Mouse (Mus musculus) embryonic facial prominence, embryonic 10.5 days (tissue): ENCODE results near the gene Tcf23. TPM values are rescaled to one million over a fixed set of nuclear protein-coding genes. Genes with fewer than 3 reads are reported as not detected.

Experiments
- DNase-seq: peaks from one replicate; pipeline ENCODE4 v3.0.0-alpha.2; 2017; ENCODE audit warnings: low spot score
- H3K27ac ChIP-seq: fragments of 300-500 bp; sonication (generic); replicated peaks from 2 replicates; pipeline ENCODE4 v1.5.1; 2016; ENCODE audit warnings: mild to moderate bottlenecking
- H3K27me3 ChIP-seq: fragments of 300-500 bp; sonication (generic); replicated peaks from 2 replicates; pipeline ENCODE4 v1.6.1; 2016; ENCODE audit warnings: low read depth, mild to moderate bottlenecking; ENCODE audit not compliant: poor library complexity, severe bottlenecking
- H3K36me3 ChIP-seq: fragments of 300-500 bp; sonication (generic); replicated peaks from 2 replicates; pipeline ENCODE4 v1.6.1; 2016; ENCODE audit warnings: mild to moderate bottlenecking, moderate library complexity
- H3K4me1 ChIP-seq: fragments of 300-500 bp; sonication (generic); 2 replicates; pipeline ENCODE4 v1.6.1; 2016
- H3K4me3 ChIP-seq: fragments of 300-500 bp; sonication (generic); 2 replicates; pipeline ENCODE4 v1.5.1; 2016; ENCODE audit warnings: mild to moderate bottlenecking, moderate library complexity
- H3K9me3 ChIP-seq: fragments of 300-500 bp; sonication (generic); 2 replicates; pipeline ENCODE4 v1.6.1; 2016; ENCODE audit warnings: mild to moderate bottlenecking
- WGBS: fragments of 180-500 bp; shearing (Covaris S2); methylation state at CpG from one replicate; pipeline ENCODE4 v1.1.7; 2016; 5-methylcytosine and 5-hydroxymethylcytosine counted together
- polyA plus RNA-seq: library from polyadenylated mRNA; unstranded; fragments of >200 nt; fragmentation: Nextera tagmentation; extraction: Ambion mirVana; gene quantifications from 2 replicates; pipeline ENCODE4 v1.2.1, GENCODE M21; 2016

Gene Tcf23
- polyA plus RNA-seq, 1 experiment from 2014 or later: not detected

GRCm38 (mm10) chr5:30952551-30952950 lies 15.9 kb upstream of the Tcf23 start:
- H3K4me1 ChIP-seq: peaks cover 28% of the 10 kb centered on the region
- H3K4me3 ChIP-seq: no peak overlapping the region
- peaks cover 3% of the 10 kb centered on the region; the same call in 1 of the 2 replicates for H3K27me3 ChIP-seq
- no peaks in the 10 kb centered on the region for H3K9me3 ChIP-seq
- peaks cover 54% of the 10 kb centered on the region for H3K36me3 ChIP-seq
- no peak for DNase-seq
- no peak overlapping the region for H3K27ac ChIP-seq
- 83% methylated on average over 5 of the region's 5 CpGs for WGBS

DNA sequence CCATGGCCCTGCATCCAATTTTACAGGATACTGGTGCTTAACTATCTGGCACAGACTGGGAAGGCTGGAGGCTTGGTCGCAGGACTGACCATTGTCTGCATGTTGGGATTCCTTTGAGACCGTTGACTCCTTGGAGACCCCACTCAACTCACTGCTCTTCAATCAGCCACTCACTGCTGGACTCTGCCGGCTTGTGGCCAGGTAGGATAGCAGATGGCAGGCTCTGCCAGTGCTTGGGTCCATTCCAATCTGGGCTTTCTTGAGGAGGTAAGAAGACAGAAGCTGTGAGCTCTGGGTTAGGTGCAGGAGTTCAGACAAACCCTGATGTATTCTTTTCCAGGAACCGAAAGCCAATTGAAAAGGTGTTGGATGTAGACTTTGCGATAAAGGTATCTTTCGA lies 14.4 kb upstream of the Tcf23 start:
- peaks cover 69% of the 10 kb centered on the region for H3K36me3 ChIP-seq
- WGBS: 94% methylated on average over 6 of the region's 6 CpGs
- no peak for DNase-seq

GRCm38 (mm10) chr5:30954556-30954955 lies 13.9 kb upstream of the Tcf23 start:
- Histone ChIP-seq H3K4me1 (peaks cover 37% of the 10 kb centered on the region), H3K4me3 (no peak overlapping the region), H3K27ac (no peak overlapping the region), H3K27me3 (no peaks in the 10 kb centered on the region), H3K36me3 (peaks cover 70% of the 10 kb centered on the region), H3K9me3 (no peaks in the 10 kb centered on the region)
- DNase-seq: no peak
- 96% methylated on average over 9 of the region's 9 CpGs for WGBS

More for the DNA sequence above, 14.4 kb upstream of the Tcf23 start:
- no peak overlapping the region for H3K27ac ChIP-seq
- no peaks in the 10 kb centered on the region for H3K9me3 ChIP-seq
- 0 out of 2 replicates have a peak, but pooled peaks cover under 1% of the 10 kb centered on the region for H3K27me3 ChIP-seq
- no peak overlapping the region for H3K4me3 ChIP-seq
- H3K4me1 ChIP-seq: peaks cover 37% of the 10 kb centered on the region

DNA sequence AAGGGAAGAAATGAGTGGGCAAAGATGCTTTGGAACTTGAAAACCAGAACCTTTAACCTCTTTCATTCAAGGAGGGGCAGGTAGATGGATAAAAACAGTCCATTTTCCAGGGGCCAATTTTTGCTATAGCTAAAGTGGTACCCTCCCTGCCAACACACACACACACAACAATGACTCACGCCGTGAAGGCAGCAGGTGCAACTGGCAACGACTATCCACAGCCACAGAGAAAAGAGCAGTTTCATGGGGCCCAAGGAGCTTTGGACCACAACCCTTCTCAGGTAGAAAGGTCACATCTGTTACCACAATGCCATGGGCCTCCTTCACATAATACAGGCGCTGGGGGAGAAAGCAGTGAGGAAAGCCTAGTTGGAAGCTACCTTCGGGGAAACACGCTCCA lies 12.7 kb upstream of the Tcf23 start:
- WGBS: 94% methylated on average over 6 of the region's 6 CpGs
- no peaks in the 10 kb centered on the region for H3K27me3 ChIP-seq
- peaks cover 25% of the 10 kb centered on the region for H3K4me1 ChIP-seq
- peaks cover 70% of the 10 kb centered on the region for H3K36me3 ChIP-seq
- H3K4me3 ChIP-seq: no peak overlapping the region
- no peaks in the 10 kb centered on the region for H3K9me3 ChIP-seq
- DNase-seq: no peak
- no peak overlapping the region for H3K27ac ChIP-seq

GRCm38 (mm10) chr5:30957891-30958290 lies 10.6 kb upstream of the Tcf23 start:
- H3K36me3 ChIP-seq: peaks cover 54% of the 10 kb centered on the region
- no peak for DNase-seq
- WGBS: 95% methylated on average over 6 of the region's 6 CpGs

GRCm38 (mm10) chr5:30959198-30959854 lies 9.1 kb upstream of the Tcf23 start:
- no peak for DNase-seq
- WGBS: 37% methylated on average over 19 of the region's 19 CpGs
- no peaks in the 10 kb centered on the region for H3K9me3 ChIP-seq
- peaks cover 23% of the 10 kb centered on the region for H3K4me1 ChIP-seq
- H3K36me3 ChIP-seq: peaks cover 39% of the 10 kb centered on the region
- peak overlapping the region; percentile 89 for H3K27ac ChIP-seq
- H3K27me3 ChIP-seq: no peaks in the 10 kb centered on the region
- H3K4me3 ChIP-seq: peak overlapping the region; percentile 73

More at GRCm38 (mm10) chr5:30957891-30958290, 10.6 kb upstream of the Tcf23 start:
- Histone ChIP-seq H3K4me1 (peaks cover 23% of the 10 kb centered on the region), H3K27me3 (no peaks in the 10 kb centered on the region), H3K9me3 (no peaks in the 10 kb centered on the region), H3K27ac (no peak overlapping the region), H3K4me3 (peak overlapping the region; percentile 73; the same call in 1 of the 2 replicates)

DNA sequence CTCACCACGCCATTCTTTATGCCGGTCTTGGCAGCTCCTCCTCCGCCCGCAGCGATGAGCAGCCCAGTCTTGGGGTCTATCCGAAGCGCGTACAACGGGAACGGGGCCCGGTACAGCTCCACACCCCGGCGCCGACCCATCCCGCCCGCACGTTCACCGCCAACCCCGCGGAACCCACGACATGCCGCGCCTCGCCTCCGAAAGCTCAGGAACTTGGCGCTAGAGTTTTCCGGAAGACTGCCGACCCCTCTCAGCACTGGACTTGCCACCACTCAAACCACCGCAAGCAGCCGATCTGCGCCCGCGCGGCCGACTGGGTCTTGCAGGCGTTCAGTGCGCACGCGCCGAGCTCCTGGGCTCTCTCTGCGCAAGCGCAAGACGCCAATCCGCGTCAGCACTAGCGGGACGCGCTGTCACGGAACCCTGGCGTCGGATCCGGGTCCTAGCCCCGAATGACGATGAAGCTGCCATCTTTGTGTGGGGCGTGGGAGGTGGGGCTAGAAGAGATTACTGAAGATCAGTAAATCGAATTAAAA lies 8.4 kb upstream of the Tcf23 start, which contains the start of gene Preb:
TSS of gene Preb (minus strand) at position 396 of the 536 bp plus-strand sequence.
- H3K4me1 ChIP-seq: peaks cover 23% of the 10 kb centered on the region
- H3K4me3 ChIP-seq: peak within 1 kb of the TSS; percentile 73
- under 1% methylated on average over 56 of the region's 56 CpGs for WGBS
- peaks cover 32% of the 10 kb centered on the region for H3K36me3 ChIP-seq
- no peaks in the 10 kb centered on the region for H3K27me3 ChIP-seq
- peak; percentile 99 for DNase-seq
- H3K27ac ChIP-seq: peak within 1 kb of the TSS; percentile 89
- H3K9me3 ChIP-seq: no peaks in the 10 kb centered on the region

GRCm38 (mm10) chr5:30960814-30961213 lies 7.6 kb upstream of the Tcf23 start:
- Histone ChIP-seq H3K4me3 (peak overlapping the region; percentile 73), H3K9me3 (no peaks in the 10 kb centered on the region), H3K4me1 (peaks cover 23% of the 10 kb centered on the region), H3K27ac (peak overlapping the region; percentile 89), H3K36me3 (peaks cover 24% of the 10 kb centered on the region), H3K27me3 (0 out of 2 replicates have a peak, but pooled peaks cover 4% of the 10 kb centered on the region)
- 92% methylated on average over 2 of the region's 2 CpGs for WGBS
- no peak for DNase-seq

- no peak for DNase-seq
- 81% methylated on average over 10 of the region's 10 CpGs for WGBS
- H3K27ac ChIP-seq: no peak overlapping the region
Measured at GRCm38 (mm10) chr5:30961545-30962505, 6.6 kb upstream of the Tcf23 start.

DNA sequence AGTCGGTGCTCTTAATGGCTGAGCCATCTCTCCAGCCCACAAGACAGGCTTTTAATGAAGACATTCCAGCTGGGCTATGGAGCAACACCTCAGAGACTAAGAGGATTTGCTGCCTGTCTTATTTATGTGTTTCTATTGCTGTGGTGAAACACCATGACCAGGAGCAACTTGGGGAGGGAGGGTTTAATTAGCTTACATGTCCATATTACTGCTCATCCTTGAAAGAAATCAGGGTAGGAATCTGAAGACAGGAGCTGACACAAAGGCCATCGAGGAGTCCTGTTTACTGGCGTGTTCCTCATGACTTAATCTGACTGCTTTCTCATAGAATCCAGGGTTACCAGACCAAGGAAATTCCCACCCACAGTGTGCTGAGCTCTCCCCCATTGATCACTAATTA lies 4.5 kb upstream of the Tcf23 start:
- DNase-seq: no peak
- H3K4me1 ChIP-seq: peaks cover 7% of the 10 kb centered on the region
- 78% methylated on average over 3 of the region's 3 CpGs for WGBS
- peaks cover 2% of the 10 kb centered on the region; the same call in 1 of the 2 replicates for H3K36me3 ChIP-seq
- H3K27ac ChIP-seq: no peak overlapping the region
- H3K4me3 ChIP-seq: no peak overlapping the region
- peaks cover 16% of the 10 kb centered on the region; the same call in 1 of the 2 replicates for H3K27me3 ChIP-seq
- H3K9me3 ChIP-seq: no peaks in the 10 kb centered on the region

More at GRCm38 (mm10) chr5:30961545-30962505, 6.6 kb upstream of the Tcf23 start:
- H3K4me1 ChIP-seq: peaks cover 23% of the 10 kb centered on the region
- peaks cover 21% of the 10 kb centered on the region for H3K36me3 ChIP-seq
- H3K4me3 ChIP-seq: no peak overlapping the region
- no peaks in the 10 kb centered on the region for H3K9me3 ChIP-seq
- 0 out of 2 replicates have a peak, but pooled peaks cover 8% of the 10 kb centered on the region for H3K27me3 ChIP-seq

DNA sequence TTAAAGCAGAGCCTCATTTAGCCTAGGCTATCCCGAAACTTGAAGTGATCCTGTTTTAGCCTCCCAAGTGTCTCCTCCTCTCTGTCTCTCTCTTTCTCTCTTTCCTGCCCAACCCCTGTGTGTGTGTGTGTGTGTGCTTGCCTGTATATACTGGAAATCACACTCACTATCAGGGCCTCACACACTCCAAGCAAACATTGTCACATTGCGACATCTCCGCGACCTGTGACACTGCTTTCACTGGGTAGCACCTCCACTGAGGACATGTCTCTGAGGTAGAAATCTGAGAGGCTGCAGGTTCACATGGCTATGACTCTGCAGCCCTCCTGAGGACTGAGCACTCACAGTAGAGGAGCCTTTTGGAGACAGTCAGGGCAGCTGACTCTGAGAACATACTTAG lies 2.3 kb upstream of the Tcf23 start:
- no peak overlapping the region for H3K4me3 ChIP-seq
- H3K9me3 ChIP-seq: no peaks in the 10 kb centered on the region
- no peaks in the 10 kb centered on the region for H3K4me1 ChIP-seq
- 87% methylated on average over 4 of the region's 4 CpGs for WGBS
- no peaks in the 10 kb centered on the region for H3K36me3 ChIP-seq
- no peak overlapping the region for H3K27ac ChIP-seq
- H3K27me3 ChIP-seq: peaks cover 16% of the 10 kb centered on the region; the same call in 1 of the 2 replicates
- DNase-seq: no peak

GRCm38 (mm10) chr5:30969440-30969839 lies 978 bp downstream of the Tcf23 start:
- Histone ChIP-seq H3K4me1 (peaks cover 11% of the 10 kb centered on the region), H3K27ac (no peak overlapping the region), H3K4me3 (no peak overlapping the region), H3K27me3 (peaks cover 18% of the 10 kb centered on the region; the same call in 1 of the 2 replicates), H3K9me3 (no peaks in the 10 kb centered on the region), H3K36me3 (no peaks in the 10 kb centered on the region)
- WGBS: 77% methylated on average over 2 of the region's 2 CpGs
- no peak for DNase-seq
